Mouse (Mus musculus) CD8-positive naive resting alpha-beta T cell, adult 2 months (primary cell): Measurements from ENCODE around the gene Uqcc3.
"Not testable (repeated sequence)": the region's sequence is repeated elsewhere in the genome, so short reads cannot be mapped to it uniquely, and the experiment has no call there.

Source experiments
- DNase-seq, 2 experiments: peaks; one replicate each; pipeline ENCODE4 v3.0.0; 2022; ENCODE audit warnings: low read depth in 2 of 2, low spot score in 2 of 2

Gene Uqcc3

DNA sequence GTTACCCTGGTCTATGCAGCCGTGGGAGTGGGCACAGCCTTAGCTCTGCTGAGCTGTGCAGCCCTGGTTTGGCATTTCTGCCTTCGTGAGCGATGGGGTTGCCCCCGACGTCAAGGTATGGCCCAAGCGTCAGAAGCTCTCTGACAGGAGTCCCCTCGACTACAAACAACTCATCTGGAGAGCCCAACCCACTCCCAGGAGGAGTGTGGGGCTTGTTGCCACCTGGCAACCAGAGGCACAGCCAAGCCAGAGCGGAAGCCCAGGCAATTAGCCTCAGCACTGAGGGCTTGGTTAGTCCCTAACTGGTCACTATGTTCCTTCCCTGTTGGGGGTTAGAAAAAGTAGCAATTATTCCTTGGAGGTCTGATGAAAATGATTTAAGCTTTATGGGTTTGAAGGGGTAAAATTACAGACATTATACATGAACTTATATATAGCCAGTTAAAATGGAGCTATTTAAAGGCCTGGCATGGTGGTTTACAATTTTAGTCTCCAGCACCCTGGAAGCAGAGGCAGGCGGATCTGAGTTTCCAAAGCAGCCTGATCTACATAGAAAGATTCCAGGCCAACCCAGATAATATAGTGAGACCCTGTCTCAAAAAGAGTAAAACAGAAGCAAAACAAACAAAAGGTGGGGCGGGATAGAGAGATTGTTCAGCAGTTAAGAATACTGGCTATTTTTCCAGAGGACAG, 28.3 kb downstream of the Uqcc3 start:
- DNase-seq = no peak

DNA sequence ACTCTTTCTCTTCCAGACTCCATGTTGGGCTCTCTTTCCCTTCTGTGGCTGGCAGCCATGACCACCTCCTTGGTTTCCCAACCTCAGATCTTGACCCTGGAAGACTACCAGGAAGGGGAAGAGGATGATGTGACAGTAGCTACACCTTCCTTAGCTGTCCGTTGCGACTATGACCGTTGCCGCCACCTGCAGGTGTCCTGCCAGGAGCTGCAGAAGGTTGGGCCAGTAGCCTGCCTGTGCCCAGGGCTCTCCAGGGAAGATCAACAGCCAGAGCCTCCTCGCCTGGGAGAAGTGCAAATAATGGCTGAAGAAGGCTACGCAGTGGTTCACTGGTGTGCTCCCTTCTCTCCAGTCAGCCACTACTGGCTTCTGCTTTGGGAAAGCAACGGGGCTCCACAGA, 29.1 kb downstream of the Uqcc3 start:
- no peak for DNase-seq

DNA sequence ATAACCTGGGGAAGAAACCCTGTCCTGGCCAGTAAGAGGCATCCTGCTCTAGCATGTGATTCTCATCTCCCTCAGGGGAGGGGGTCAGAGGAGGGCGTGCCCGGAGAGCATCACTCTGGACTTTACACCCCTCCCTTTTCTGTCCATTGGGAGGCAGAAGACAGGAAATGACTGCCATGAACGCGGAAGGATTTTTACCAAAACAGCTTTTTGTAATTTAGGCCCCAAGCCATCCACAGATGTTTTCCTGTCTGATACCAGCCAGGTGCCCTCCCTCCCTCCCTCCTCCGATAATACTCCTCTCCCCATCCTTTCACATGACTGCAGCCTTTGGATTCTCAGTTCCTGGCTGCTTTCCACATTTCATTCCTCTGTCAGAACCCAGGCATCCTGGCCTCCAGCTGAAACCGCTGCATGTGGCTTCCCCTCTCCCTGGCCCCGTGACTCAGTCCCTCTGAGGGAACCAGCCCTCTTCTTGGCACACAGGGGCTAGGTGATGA, 30.3 kb downstream of the Uqcc3 start, which contains the start of gene Lrrn4cl:
Lrrn4cl (plus strand) TSS at position 367 of the 500 bp plus-strand sequence.
- no peak for DNase-seq

DNA sequence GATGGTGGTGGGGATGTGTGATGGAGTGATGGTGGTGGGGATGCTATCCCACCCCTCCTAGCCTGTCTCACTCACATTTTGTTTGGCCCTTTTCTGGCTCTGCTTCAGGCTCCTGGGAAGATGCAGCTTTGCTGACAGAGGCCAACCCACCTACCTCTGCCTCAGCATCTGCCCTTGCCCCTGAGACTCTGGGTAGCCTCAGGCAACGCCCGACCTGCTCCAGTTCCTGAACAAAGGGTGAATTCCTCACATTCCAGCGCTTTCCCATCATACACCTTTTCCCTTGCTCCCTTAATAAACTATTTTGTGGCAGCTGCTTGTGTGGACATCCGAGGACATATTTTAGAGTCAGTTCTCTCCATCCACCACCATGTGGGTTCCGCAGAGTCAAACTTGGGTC, 32.4 kb downstream of the Uqcc3 start:
- no peak for DNase-seq

DNA sequence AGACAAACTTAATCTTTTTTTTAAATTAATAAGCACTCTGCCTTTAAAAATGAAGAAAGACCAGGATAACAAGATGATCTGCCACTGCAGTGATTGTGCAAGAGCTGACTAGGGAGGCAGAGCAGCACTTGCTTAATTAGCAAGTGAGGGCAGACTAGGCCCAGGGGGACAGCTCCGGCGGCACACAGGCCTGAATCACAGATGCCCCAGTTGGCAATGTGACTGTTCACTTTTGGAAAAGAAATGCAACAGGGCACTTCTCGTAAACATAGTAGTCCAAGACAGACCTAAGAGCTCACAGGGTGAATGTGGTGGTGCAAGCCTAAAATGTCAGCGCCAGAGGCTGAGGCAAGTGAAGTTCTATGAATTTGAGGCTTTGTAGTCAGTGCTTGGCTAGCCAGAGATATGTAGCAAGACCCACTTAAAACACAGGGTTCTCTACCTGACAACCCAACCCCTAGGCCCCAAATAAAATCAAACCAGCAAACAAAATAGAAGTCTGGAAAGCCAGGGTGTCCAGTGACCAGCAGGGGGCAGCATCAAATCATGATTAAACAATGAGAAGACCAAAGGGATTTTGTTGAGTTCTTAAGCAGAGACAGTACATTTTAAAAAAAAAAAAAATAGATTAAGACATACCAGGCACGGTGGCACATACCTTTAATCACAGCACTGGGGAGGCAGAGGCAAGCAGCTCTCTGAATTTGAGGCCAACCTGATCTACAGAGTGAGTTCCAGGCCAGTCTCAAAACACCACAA, 36.2 kb downstream of the Uqcc3 start:
- peak; percentile 71 to 88 for DNase-seq

DNA sequence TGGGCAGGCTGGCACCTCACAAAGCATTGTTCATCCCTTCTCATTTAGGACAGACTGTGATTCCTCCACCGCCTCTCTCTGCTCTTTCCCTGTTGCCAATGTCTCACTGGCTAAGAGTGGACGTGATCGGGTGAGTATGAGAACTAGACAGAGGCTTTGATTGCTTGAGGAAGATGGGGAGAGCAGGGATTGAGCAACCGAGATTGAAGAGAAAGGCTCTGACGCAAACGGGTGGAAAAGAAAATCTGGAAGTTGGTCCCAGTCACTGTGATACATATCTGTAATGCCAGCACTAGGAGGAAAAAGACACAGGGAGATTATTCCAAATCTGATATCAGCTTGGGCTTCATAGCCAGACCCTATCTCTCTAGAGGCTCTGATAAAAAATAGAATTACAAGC, 37.8 kb downstream of the Uqcc3 start:
- no peak for DNase-seq

DNA sequence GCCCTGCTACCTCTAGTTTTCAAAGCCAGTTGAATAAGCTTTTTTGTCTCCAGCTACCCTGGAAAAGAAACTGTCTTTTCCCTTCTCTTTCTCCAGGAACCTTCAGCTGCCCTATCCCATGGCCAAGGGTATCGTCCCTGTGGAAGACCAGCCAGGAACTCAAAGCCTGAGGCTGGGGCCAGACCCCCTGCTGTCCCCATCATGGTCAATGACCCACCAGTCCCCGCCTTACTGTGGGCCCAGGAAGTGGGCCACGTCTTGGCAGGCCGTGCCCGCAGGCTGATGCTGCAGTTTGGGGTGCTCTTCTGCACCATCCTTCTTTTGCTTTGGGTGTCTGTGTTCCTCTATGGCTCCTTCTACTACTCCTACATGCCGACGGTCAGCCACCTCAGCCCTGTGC, 39.7 kb downstream of the Uqcc3 start:
- DNase-seq = no peak

DNA sequence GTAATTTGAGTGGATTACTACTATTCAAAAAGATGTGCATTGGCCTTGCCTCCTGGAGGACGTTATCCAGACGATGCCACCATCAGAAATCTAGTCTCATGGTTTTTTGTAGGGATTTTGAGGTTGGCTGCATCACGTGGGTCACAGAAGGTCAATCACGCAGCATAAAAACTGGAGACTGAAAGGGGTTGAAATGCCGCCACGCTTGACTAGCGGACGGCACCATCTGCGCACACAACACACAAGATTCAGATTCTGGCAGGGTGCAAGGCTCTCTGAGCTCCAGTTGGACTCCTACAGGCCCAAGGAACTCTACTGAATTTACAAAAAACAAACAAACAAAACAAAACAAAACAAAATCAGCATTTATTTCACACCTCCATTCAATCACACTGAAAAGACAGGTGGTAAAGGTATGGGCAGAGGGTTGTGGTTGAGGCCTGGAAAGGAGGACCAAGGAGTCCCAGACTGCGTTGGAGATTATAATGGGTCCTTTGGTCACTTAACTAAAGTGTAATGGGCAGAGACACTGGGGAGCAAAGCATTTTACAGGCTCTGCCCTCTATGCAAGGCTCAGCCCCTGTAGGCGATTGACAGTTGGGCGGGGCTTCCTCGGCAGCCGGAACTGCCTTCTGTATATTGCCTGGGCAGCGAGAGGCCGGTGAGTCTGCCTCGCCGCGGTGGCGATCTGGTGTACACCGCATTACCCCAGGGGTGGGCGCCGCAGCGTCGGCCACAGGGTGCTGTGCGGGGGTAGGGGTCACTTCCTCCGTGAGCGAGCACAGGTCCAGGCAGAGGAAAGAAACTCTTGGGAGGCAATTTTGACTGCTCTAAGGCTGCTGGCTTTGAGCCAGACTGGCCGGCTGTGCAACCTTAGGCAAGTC, 40.6 kb downstream of the Uqcc3 start:
- DNase-seq = peak in 1 of 2 experiments; percentile 26

DNA sequence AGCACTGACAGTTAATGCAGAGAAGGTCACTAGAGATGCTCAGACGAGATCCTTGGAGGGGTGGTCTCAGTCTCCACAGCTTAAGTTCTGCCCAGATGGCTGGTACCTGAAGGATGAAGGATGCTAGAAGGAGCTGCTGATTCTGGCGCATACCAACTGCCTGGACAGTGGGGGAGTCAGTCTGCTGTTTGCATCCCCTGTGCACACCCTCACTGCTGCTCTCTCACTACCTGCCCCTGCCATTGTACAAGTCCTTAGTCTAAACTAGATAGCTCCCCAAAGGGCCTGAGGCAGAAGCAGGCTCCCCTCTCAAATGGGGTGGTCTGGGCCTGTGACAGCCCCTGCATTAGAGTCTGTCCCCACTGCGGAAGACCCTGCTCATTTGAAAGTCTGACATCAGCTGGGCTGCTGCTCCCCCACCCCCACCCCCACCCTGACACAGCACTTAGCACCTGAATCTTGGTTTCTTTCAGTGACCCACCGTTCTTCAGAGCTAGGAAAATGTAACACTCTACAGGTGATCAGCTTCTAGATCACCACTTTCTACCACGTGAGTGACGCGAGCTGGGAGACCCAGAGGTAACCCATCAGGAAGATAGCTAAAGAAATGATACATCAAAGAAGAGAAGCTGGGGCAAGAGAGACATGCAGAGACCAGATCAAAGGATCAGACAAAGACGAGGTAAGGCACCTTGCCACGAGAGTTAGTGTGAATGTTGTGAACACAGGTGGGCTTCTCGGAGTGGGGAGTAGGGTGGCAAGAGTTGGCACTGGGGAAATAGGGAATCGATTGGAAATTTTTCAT, 41.4 kb downstream of the Uqcc3 start, which contains the start of gene Gng3:
Gng3 (minus strand) TSS at position 92 of the 805 bp plus-strand sequence.
- no peak for DNase-seq

DNA sequence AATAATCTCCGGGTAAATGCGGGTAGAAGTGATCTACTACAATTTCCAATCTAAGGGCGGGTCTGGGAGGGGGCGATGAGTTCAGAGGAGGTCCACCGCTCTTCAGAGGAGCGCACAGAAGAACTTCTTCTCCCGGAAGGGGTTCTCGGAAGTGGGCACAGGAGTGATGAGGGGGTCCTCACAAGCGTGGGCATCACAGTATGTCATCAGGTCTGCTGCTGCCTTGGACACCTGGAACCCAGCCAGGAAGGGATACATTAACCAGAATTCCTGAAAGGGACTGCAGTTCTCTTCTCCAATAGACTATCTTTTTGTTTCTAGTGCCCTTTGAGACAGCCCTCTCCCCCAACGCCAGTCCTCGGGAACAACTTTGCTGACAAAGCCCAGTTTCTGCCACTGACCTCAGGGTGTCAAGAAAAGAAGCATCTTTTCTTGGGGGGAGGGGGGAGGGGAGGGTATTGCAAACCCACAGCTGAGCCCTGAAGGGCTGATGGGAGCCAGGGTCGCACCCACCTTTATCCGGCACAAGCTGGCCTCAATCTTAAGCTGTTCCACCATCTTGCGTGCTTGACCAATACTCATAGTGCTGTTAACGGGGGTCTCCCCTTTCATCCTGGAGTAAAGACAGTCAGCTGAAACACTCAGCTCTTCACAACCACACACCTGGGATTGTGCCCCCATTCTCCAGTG, 42.5 kb downstream of the Uqcc3 start:
- no peak for DNase-seq

DNA sequence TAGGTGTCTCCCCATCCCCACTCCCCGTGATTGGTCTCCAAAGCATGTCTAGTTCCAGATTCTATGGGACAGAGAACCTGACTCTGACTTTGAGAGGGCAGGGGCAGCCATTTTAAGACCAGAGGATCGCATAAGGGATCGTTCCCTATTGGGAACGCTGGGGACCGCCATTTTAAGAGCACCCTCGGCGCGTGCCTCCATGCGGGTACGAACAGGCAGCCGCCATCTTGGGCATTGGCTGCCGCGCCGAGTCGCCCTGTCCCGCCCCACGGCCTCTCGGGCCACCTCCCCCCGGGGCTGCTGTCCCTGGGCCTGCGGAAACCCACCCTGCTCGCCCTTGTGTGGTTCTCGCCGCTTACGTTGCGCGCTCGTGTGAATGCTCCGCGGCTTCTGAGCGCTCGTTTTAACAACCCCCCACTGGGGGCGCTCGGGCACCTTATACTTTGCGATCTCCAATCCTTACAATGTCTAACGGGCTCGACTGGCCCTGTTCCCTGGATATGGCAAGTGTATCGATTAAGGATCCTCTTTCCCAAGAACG, 43.4 kb downstream of the Uqcc3 start, which contains the start of gene Bscl2:
Bscl2 (plus strand) TSS at position 217 of the 541 bp plus-strand sequence.
- DNase-seq = peak; percentile 76 to 85

DNA sequence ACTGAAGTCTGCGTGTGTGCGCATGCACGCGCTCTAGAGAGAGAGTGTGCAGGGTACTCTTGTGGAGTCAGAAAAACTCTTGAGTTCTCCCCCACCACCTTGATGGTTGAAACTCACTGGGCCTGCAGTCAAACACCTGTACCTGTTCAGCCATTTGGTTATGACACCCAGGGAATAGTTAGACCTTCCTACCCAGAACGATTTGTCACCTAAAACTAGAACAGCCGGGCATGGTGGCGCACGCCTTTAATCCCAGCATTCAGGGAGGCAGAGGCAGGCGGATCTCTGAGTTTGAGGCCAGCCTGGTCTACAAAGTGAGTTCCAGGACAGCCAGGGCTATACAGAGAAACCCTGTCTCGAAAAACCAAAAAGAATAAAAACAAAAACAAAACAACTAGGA, 44.4 kb downstream of the Uqcc3 start:
- DNase-seq = not testable (repeated sequence)

DNA sequence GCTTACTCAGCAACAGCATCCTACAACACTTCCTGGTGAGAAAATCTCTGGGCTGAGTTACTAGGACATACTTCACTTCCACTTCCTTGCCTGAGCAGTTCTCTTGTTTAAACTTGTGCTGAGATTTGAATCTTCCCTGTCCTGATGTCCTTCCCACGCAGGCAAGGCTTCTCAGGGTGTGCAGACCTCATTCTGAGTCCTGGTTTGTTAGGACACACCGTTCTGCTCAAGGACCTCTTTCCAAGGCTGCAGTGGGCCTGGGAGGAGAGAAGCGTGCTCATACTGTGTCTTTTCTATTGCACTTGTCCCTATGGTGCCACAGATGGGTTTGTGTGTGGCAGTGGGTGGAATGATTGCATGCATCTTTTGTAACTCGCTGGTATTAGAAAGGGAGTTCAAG, 47.8 kb downstream of the Uqcc3 start:
- no peak for DNase-seq

DNA sequence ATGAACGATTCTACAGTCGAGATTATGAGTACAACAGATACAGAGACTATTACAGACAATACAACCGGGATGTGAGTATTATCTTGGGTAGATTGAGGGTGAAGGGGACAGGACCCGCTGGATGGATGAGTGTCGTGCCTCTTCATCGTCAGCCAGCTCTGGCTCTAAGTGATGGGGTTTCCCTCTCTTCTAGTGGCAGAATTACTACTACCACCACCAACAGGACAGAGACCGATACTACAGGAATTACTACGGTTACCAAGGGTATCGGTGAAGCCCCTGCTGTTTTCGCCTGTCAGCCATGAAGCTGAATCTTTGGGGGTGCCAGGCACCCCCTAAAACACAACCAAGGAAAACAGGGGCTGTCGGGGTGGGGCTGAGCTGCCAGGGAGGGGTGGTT, 49.5 kb downstream of the Uqcc3 start:
- DNase-seq = no peak

DNA sequence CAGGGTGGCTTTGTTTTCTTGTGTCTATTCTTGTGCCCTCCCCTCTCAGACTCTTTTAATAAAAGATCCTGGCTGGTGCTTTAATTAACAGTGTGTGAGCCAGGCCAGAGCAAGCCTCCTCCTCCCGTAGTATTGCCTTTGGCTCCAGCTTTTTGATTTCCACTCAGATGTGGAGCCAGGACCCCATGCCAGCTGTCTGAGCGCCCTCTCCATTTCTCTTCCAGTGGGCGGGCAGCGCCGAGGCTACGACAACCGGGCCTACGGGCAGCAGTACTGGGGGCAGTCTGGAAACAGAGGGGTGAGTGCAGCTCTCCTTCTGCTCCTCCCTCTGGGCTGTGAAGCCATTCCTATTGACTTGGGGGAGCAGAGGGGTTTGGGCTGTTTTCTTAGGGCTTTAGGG, 50.1 kb downstream of the Uqcc3 start:
- DNase-seq = no peak
